Mouse (Mus musculus) kidney, postnatal 36 days (tissue): Measurements from ENCODE around the gene Dop1a.

ENCODE experiments used
- DNase-seq, 2 experiments: peaks; one replicate each; pipeline ENCODE4 v3.0.0; 2021 to 2022; ENCODE audit warnings: mixed read lengths in 2 of 2

Gene Dop1a

GRCm38 (mm10) chr9:86513733-86514132, 46.8 kb downstream of the Dop1a start:
- DNase-seq = peak; percentile 4 to 5

- no peak for DNase-seq
Observed at GRCm38 (mm10) chr9:86514390-86514789, 47.4 kb downstream of the Dop1a start.

DNA sequence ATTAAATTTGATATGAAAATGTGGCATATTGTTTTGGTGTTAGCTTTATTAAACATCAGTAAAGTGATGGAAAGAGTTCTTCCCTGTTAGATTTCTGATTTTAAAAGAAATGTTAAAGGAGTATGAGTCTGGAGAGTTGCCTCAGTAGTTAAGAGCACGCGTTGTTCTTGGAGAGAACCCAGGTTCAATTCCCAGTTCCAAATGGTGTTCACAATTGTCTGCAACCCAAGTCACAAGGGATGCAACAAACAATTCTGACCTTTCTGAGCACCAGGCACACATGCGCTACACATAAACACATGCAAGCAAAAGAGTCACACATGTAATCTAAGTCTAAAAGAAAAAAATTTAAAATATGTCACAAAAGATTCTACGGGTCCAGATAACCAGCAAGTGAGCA, 47.8 kb downstream of the Dop1a start:
- DNase-seq = no peak

DNA sequence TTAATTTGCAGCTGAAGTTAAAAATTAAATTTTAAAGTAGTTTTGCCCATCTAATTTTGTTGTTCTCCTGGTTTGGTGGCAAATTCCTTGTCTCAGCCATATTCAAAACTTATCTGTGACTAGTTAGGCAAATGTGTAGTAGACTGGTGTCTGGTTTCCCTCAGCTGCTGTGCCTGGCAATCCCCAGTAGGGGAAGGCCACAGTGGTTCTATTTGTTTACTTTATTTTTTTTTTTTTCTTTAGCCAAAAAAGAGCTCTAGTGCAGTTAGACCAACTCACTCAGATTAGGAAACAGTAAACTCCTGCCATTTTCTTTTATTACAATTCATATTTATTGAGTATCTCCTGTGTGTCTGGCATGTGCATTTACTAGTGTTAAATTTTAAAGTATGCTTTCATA, 55.4 kb downstream of the Dop1a start:
- DNase-seq = no peak

DNA sequence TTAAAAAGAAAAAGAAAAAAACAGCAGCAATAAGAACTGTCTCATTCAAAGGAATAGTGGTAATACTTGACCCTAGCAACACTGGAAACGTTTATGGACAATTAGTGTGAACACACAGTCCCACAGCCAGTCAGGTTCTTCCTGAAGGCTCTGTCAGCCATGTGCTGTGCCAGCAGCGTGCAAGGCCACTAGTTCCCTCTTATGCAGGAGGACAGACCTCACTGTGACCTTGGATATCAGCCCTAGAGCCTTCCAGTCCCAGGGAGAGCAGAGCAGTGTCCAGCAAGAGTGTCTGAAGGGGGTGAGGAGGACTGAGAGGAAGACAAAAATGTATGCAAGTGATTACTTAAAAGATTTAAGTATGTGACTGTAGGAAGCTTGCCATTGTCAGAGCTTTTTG, 58.6 kb downstream of the Dop1a start:
- no peak for DNase-seq

DNA sequence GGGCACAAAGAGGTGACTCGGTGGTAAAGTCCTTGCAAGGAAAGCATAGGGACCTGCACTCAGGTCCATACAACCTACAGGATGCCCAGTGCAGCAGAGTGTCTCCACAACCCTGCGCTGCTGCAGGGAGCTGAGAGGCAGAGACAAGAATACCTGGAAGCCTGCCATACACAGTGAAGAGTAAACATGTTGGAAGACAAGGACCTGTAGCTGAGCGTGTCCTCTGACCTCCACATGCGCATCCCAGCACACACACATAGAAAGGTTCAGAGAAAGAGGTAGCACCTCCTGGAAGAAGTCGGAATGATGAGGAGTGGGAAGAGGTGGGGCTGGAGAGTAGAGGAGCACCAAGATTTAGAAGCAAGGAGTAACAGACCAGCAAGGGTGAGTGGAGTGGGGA, 67.1 kb downstream of the Dop1a start:
- DNase-seq = no peak

GRCm38 (mm10) chr9:86543451-86543850, 76.5 kb downstream of the Dop1a start:
- DNase-seq = no peak

- DNase-seq = no peak
Observed at GRCm38 (mm10) chr9:86544559-86544958, 77.6 kb downstream of the Dop1a start.

- DNase-seq = peak in 1 of 2 experiments; percentile 19
Observed at GRCm38 (mm10) chr9:86549637-86550162, 82.7 kb downstream of the Dop1a start.

- DNase-seq = no peak
Observed at GRCm38 (mm10) chr9:86550717-86551116, 83.8 kb downstream of the Dop1a start.

- peak in 1 of 2 experiments; percentile 55 for DNase-seq
Observed at GRCm38 (mm10) chr9:86553886-86554285, 86.9 kb downstream of the Dop1a start.

DNA sequence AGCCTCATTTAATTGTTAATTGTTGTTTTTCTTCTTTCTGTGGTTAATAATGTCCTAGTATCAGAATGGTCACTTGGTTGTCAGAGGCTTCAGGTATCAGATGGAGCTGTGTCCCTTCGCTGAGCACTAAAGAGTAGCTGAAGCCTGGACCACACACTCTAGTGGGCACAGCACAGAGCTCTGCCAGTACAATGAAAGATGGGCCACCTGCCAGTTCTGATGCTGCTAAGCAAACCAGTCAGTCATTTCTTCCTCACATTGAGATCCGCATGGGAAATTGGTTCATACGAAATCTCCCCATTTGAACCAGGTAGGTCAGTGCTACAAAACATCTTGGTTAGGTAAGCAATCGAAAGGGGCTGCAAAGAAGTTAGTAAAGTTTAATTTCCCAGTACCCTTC, 87.7 kb downstream of the Dop1a start:
- peak in 1 of 2 experiments; percentile 24 for DNase-seq

DNA sequence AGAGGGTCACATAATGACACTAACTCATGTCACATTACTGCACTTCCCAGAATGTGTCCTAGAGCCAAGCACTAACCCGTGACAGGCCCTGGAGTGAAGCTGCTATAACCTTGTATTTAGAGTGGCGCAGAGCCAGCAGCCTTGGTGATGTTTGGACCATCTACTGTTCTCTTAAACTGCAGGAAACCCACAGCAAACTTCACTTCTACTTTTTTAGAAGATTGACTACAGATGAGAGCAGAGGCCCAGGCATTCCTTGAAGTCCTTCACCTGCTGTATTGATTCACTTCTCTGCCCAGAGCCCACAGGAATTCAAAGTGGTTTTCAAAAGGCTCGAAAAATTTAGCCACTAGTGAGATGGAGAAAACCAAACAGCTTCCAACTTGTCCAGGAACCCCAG, 93.6 kb downstream of the Dop1a start:
- peak; percentile 70 to 77 for DNase-seq

DNA sequence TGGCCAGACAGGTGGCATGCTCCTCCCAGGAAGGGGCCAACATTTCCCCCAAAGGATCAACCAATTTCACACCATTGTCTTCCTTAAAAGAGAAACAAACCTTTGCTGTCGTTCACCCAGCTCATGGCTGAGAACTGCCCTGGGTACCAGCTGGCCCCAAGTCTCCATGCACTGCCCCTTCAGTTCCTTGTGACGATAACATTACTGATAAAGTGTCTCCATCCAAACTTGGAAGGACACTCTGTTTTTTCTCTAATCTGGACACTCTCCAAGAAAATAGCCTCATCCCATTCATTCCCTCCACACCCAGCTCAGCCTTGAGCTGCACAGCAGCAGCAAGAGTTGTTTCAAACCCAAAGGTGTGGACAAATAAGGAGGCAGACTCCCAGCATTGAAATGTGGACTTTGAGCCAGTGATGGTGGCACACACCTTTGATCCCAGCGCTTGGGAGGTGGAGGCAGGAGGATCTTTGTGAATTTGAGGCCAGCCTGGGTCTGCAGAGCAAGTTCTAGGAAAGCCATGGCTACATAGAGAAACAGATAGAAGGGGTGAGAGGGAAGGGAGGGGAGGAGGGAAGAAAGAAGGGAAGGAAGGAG, 102.5 kb downstream of the Dop1a start:
- DNase-seq = peak; percentile 46 to 60

DNA sequence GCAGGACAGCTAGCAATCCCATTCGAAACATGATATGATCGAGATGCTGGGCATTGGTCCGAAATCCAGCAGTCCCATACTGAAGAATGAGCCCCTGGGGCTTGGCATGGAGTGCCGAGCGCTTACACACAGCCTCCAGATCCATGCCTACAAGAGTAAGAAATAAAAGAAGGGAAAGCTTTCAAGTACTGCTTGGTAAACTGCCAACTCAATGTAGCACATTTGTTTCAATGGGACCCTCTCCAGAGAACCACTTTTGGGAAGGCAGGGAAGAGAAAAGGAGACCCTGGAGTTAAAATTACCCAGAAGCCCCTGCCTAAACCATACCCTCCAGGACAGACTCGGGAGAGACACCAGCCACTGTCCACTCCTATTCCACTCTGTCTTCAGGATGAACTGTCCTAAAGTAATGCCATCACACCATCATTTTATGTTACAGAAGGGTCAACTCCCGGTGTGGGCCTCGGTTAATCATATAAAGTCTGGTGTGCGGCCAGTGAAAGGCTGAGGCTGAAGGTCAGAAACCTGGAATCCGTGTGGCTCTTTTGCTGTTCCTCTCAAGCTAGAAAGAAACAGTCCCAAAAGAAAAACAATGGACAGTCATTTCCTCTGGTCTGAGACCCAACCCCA, 103.4 kb downstream of the Dop1a start:
- peak; percentile 40 to 53 for DNase-seq

DNA sequence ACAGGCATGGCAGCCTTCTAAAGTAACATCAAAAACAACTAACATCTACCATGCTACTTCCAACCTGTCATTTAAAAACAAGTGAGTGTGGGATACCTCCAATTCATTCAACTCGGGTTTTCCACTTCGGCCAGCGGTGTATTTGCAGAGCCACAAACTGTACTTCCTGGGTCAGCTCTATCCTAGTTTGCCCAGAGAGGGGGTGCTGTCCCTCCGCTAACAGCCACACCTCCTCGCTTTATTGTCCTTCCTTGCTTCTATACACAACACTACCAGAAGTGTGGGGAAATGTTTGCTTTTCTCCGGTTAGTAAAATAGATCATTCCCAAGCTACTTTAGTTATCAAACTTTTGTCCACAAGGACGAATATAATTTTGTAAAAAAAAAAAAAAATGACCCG, 104.0 kb downstream of the Dop1a start:
- DNase-seq = no peak

- DNase-seq = peak; percentile 96 to 99
Observed at GRCm38 (mm10) chr9:86571540-86572135, 104.7 kb downstream of the Dop1a start, which contains the start of the genes Pgm3 and Rwdd2a. Gene Pgm3, minus strand, starts transcription at chr9:86571842. Gene Rwdd2a, plus strand, starts transcription at chr9:86571991.

- peak in 1 of 2 experiments; percentile 11 for DNase-seq
Observed at GRCm38 (mm10) chr9:86572196-86572595, 105.2 kb downstream of the Dop1a start.

DNA sequence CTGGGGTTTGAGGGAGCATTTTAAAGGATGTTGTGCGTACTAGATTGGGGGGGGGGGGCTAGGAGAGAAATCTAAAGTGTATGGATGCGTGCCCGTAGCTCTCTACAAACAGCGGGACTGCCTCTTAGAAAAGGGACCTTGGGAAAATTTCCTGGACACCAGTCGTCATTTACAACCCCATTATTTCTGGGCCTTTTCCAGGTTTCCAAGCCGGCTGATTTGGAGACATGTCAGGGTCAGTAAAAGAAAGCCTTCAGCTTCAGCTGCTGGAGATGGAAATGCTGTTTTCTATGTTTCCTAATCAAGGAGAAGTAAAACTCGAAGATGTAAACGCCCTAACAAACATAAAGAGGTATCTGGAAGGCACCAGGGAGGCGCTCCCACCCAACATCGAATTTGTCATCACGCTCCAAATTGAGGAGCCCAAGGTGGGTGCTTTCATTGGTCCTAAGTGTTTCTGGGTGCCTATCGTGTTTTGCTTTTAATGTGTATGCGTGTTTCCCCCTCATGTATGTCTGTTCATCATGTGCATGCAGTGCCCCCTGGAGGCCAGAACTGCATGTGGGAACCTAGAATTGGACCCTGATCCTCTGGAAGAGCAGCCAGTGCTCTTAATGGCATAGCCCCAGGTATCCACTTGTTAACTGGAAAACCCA, 105.8 kb downstream of the Dop1a start:
- peak; percentile 84 to 93 for DNase-seq

GRCm38 (mm10) chr9:86573616-86574303, 106.8 kb downstream of the Dop1a start:
- DNase-seq = no peak

- no peak for DNase-seq
Observed at GRCm38 (mm10) chr9:86575178-86575577, 108.2 kb downstream of the Dop1a start.

GRCm38 (mm10) chr9:86579657-86580056, 112.7 kb downstream of the Dop1a start:
- DNase-seq = no peak

DNA sequence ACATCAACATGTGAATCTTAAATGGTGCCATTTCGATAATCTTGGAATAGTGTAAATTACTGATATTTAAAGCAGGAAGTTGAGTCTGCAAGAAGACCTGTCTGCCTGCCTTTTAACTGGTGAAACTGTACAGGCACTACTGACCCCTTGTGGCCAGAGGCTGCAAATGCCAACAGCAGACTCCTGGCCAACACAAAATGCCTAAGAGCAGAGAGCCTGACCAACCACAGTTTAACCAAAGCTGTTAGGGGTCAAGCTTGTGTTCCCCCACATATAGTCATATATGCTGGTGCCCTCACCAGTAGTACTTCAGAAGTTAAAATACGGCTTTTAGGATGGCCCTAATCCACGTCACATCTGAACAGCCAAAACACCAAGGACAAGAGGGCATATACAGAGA, 116.8 kb downstream of the Dop1a start:
- DNase-seq = peak; percentile 56 to 83
